Mouse (Mus musculus): ENCODE results near the gene Nop14. TPM values are rescaled to one million over a fixed set of nuclear protein-coding genes. Genes with fewer than 3 reads are reported as not detected.
"Not testable (repeated sequence)": the region's sequence is repeated elsewhere in the genome, so short reads cannot be mapped to it uniquely, and the experiment has no call there.

The Nop14 gene
- total RNA-seq, 4 experiments from 2014 or later = 15.8 to 20.0 (median 16.4) TPM

- DNase-seq (ENCODE audit: low spot score in 2 of 2) = no peak
These were observed 27.0 kb downstream of the Nop14 start for GRCm38 (mm10) chr5:34632996-34633395.

- DNase-seq (ENCODE audit: low spot score in 2 of 2) = no peak
These were observed 50.0 kb downstream of the Nop14 start for GRCm38 (mm10) chr5:34609966-34610365.

GRCm38 (mm10) chr5:34608226-34608625 lies 51.7 kb downstream of the Nop14 start:
- no peak for DNase-seq (ENCODE audit: low spot score in 2 of 2)

GRCm38 (mm10) chr5:34607100-34607880 lies 52.7 kb downstream of the Nop14 start:
- no peak for DNase-seq (ENCODE audit: low spot score in 2 of 2)

- DNase-seq (ENCODE audit: low spot score in 2 of 2) = no peak
These were observed 55.4 kb downstream of the Nop14 start for GRCm38 (mm10) chr5:34604576-34604975.

GRCm38 (mm10) chr5:34593202-34593727 lies 66.7 kb downstream of the Nop14 start:
- DNase-seq (ENCODE audit: low spot score in 2 of 2) = no peak

- no peak for DNase-seq (ENCODE audit: low spot score in 2 of 2)
These were observed 67.3 kb downstream of the Nop14 start for GRCm38 (mm10) chr5:34592666-34593065.

- DNase-seq (ENCODE audit: low spot score in 2 of 2) = not testable (repeated sequence)
These were observed 67.7 kb downstream of the Nop14 start for GRCm38 (mm10) chr5:34592224-34592623.

GRCm38 (mm10) chr5:34591388-34592004 lies 68.5 kb downstream of the Nop14 start:
- DNase-seq (ENCODE audit: low spot score in 2 of 2) = no peak

GRCm38 (mm10) chr5:34590702-34591101 lies 69.2 kb downstream of the Nop14 start:
- no peak for DNase-seq (ENCODE audit: low spot score in 2 of 2)

GRCm38 (mm10) chr5:34590059-34590458 lies 69.9 kb downstream of the Nop14 start:
- DNase-seq (ENCODE audit: low spot score in 2 of 2) = no peak

Other genes starting within 250 kb of the Nop14 start
- gene Tnip2, start 146.2 kb downstream of the Nop14 start, total RNA-seq (2022) = 10 to 100 TPM; 15.4 to 24.0 (median 20.9) TPM
- gene Sh3bp2, start 134.3 kb downstream of the Nop14 start, total RNA-seq (2022) = 1 to 10 TPM; 2.6 to 8.7 (median 4.6) TPM
- gene Add1, start 86.5 kb downstream of the Nop14 start, total RNA-seq (2022) = 100 to 1,000 TPM; 396 to 434 (median 416) TPM
- 10 to 100 TPM; 38.7 to 55.0 (median 47.0) TPM for gene Mfsd10, start 22.9 kb downstream of the Nop14 start, total RNA-seq (2022)
- 1 to 10 TPM; 5.1 to 5.7 (median 5.5) TPM for gene Grk4, start 231 bp upstream of the Nop14 start, total RNA-seq (2022)
- gene Htt, start 101.6 kb upstream of the Nop14 start, total RNA-seq (2022) = 10 to 100 TPM; 74.6 to 88.4 (median 78.5) TPM
- gene Msantd1, start 247.9 kb upstream of the Nop14 start, total RNA-seq (2022) = 1 to 10 TPM; 3.9 to 6.6 (median 4.1) TPM

Data from left cerebral cortex, adult 8-10 months (tissue).